Mouse (Mus musculus): ENCODE measurements around the gene Mrgprf. TPM values are rescaled to one million over a fixed set of nuclear protein-coding genes. Genes with fewer than 3 reads are reported as not detected.

Gene Mrgprf
- polyA plus RNA-seq, 1 experiment from 2014 or later = 2.3 TPM

DNA sequence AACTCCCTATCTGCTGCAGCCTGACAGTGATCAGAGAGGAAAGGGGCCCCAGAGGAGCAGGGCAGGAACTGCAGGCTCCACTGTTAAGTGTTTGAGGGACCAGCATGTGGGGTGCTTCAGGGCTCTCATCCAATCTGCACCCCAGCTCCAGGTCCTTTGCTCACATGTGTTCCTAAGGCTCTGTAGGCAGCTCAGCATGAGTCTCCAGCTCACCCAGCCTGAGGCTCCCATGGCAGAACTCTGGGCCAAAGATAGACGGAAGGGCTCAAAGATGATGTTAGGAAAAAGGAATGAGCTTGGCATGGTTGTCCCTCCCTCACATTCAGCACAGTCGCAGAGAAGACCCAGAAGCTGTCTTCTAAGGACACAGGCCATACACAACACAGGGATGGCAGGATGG lies 30.0 kb downstream of the Mrgprf start:
- H3K36me3 ChIP-seq (replicated peaks; ENCODE audit: control insufficient read depth, insufficient read depth) = no peaks in the 10 kb centered on the region

DNA sequence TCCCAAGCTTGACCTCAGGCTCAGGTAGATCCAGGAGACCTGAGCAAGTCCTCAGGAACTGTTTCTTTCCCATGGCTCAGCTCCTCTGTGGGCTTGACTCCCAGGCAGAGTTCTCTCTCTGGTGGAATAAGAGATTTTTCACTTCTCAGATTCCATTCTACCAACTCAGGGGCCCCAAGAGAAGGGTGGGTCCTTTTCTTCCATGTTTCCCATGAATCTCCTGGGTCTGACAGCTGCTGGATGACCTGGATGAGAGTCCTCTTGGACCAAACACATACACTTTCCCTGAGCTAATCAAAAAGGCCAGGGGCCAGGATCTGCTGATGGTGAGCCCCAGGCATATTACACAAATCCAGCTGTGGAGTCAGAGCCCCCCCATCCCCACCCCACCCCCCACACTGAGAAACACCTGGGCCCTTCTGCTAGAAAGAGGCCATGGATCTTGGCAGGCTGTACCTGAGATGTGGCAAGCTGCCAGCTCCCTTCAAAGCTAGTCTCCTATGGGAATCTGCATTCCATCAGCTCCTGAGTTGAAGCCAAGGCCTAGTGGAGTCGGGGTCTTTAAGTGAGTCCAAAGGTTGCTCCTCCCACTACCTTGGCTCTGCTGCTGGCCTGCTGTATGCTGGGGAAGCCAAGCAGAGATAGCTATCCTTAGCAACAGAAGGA lies 31.9 kb downstream of the Mrgprf start:
- ATAC-seq (ENCODE audit: low FRiP score) (no peak), DNase-seq (ENCODE audit: low spot score) (no peak)
- no peaks in the 10 kb centered on the region for H3K9me3 ChIP-seq (ENCODE audit: control insufficient read depth, low read length)
- no peak overlapping the region for H3K4me3 ChIP-seq (replicated peaks; ENCODE audit: low read length)
- WGBS = 54% methylated on average over 1 of the region's 1 CpGs
- H3K9ac ChIP-seq = no peak overlapping the region
- H3K4me1 ChIP-seq (replicated peaks; ENCODE audit: control insufficient read depth, insufficient read depth, low read length) = no peaks in the 10 kb centered on the region
- no peaks in the 10 kb centered on the region for H3K27me3 ChIP-seq (ENCODE audit: control insufficient read depth, insufficient read depth, low read length)
- H3K27ac ChIP-seq = no peak overlapping the region
- H3K4me2 ChIP-seq (replicated peaks) = no peak overlapping the region
- H3K36me3 ChIP-seq (replicated peaks; ENCODE audit: control insufficient read depth, insufficient read depth) = no peaks in the 10 kb centered on the region

More for the DNA sequence above, 30.0 kb downstream of the Mrgprf start:
- 82% methylated on average over 2 of the region's 2 CpGs for WGBS
- H3K9ac ChIP-seq = no peak overlapping the region
- no peak for DNase-seq (ENCODE audit: low spot score)
- no peaks in the 10 kb centered on the region for H3K4me1 ChIP-seq (replicated peaks; ENCODE audit: control insufficient read depth, insufficient read depth, low read length)
- H3K4me2 ChIP-seq (replicated peaks) = no peak overlapping the region
- no peaks in the 10 kb centered on the region for H3K9me3 ChIP-seq (ENCODE audit: control insufficient read depth, low read length)
- no peak for ATAC-seq (ENCODE audit: low FRiP score)
- no peak overlapping the region for H3K27ac ChIP-seq
- no peak overlapping the region for H3K4me3 ChIP-seq (replicated peaks; ENCODE audit: low read length)
- no peaks in the 10 kb centered on the region for H3K27me3 ChIP-seq (ENCODE audit: control insufficient read depth, insufficient read depth, low read length)

DNA sequence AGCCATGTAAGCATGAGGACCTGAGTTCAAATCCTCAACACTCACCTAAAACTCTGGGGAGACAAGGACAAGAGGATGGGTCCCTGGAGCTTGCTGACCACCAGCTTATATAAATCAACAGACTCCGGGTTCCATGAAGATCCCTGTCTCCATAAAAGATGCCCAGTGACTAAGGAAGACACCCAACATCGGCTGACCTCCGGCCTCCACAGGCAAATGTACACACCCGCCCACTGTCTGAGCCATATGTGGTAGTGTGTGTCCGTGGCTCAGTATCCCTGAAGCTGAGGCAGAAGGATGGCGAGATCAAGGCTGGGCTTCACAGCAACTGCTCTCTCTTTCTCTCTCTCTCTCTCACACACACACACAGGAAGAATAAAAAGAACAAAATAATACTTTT lies 33.3 kb downstream of the Mrgprf start:
- H3K9me3 ChIP-seq (ENCODE audit: control insufficient read depth, low read length) = no peaks in the 10 kb centered on the region
- H3K9ac ChIP-seq = no peak overlapping the region
- no peaks in the 10 kb centered on the region for H3K36me3 ChIP-seq (replicated peaks; ENCODE audit: control insufficient read depth, insufficient read depth)
- ATAC-seq (ENCODE audit: low FRiP score) (no peak), DNase-seq (ENCODE audit: low spot score) (no peak)
- 86% methylated on average over 6 of the region's 6 CpGs for WGBS
- H3K4me1 ChIP-seq (replicated peaks; ENCODE audit: control insufficient read depth, insufficient read depth, low read length) = no peaks in the 10 kb centered on the region
- H3K4me3 ChIP-seq (replicated peaks; ENCODE audit: low read length) = no peak overlapping the region
- no peak overlapping the region for H3K27ac ChIP-seq
- H3K27me3 ChIP-seq (ENCODE audit: control insufficient read depth, insufficient read depth, low read length) = no peaks in the 10 kb centered on the region
- H3K4me2 ChIP-seq (replicated peaks) = no peak overlapping the region

- no peak for DNase-seq (ENCODE audit: low spot score)
- Histone ChIP-seq H3K4me1 (replicated peaks; ENCODE audit: control insufficient read depth, insufficient read depth, low read length) (no peaks in the 10 kb centered on the region), H3K36me3 (replicated peaks; ENCODE audit: control insufficient read depth, insufficient read depth) (no peaks in the 10 kb centered on the region), H3K4me3 (replicated peaks; ENCODE audit: low read length) (no peak overlapping the region), H3K9ac (no peak overlapping the region), H3K4me2 (replicated peaks) (no peak overlapping the region), H3K27ac (no peak overlapping the region), H3K9me3 (ENCODE audit: control insufficient read depth, low read length) (no peaks in the 10 kb centered on the region), H3K27me3 (ENCODE audit: control insufficient read depth, insufficient read depth, low read length) (no peaks in the 10 kb centered on the region)
- no peak for ATAC-seq (ENCODE audit: low FRiP score)
- WGBS = 62% methylated on average over 4 of the region's 4 CpGs
Measured at GRCm38 (mm10) chr7:145334428-145335027, 33.9 kb downstream of the Mrgprf start.

DNA sequence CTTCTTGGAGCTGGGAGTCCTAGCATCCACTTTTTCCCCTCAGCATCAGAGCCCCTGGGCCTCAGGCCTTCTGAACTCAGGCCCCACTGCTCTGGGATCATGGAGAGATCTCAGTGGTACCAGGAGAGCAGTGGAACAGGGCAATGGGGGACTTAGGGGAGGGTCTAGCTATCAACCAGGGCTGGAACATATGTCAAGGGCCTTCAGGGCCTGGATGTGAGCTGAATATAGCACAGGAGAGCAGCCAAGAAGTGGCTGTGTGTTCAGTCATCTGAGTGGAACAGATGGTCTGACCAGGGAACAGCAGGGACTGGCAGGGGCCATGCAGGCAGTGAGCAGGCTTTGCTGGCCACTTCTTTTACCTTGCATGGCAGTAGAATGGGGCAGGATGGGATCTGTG lies 34.6 kb downstream of the Mrgprf start:
- H3K4me3 ChIP-seq (replicated peaks; ENCODE audit: low read length) = no peak overlapping the region
- no peak overlapping the region for H3K27ac ChIP-seq
- H3K4me1 ChIP-seq (replicated peaks; ENCODE audit: control insufficient read depth, insufficient read depth, low read length) = no peaks in the 10 kb centered on the region
- no peaks in the 10 kb centered on the region for H3K9me3 ChIP-seq (ENCODE audit: control insufficient read depth, low read length)
- H3K9ac ChIP-seq = no peak overlapping the region
- no peaks in the 10 kb centered on the region for H3K27me3 ChIP-seq (ENCODE audit: control insufficient read depth, insufficient read depth, low read length)
- H3K4me2 ChIP-seq (replicated peaks) = no peak overlapping the region
- ATAC-seq (ENCODE audit: low FRiP score) (peak; percentile 64; the same call in 1 of the 2 replicates), DNase-seq (ENCODE audit: low spot score) (no peak)
- H3K36me3 ChIP-seq (replicated peaks; ENCODE audit: control insufficient read depth, insufficient read depth) = no peaks in the 10 kb centered on the region

DNA sequence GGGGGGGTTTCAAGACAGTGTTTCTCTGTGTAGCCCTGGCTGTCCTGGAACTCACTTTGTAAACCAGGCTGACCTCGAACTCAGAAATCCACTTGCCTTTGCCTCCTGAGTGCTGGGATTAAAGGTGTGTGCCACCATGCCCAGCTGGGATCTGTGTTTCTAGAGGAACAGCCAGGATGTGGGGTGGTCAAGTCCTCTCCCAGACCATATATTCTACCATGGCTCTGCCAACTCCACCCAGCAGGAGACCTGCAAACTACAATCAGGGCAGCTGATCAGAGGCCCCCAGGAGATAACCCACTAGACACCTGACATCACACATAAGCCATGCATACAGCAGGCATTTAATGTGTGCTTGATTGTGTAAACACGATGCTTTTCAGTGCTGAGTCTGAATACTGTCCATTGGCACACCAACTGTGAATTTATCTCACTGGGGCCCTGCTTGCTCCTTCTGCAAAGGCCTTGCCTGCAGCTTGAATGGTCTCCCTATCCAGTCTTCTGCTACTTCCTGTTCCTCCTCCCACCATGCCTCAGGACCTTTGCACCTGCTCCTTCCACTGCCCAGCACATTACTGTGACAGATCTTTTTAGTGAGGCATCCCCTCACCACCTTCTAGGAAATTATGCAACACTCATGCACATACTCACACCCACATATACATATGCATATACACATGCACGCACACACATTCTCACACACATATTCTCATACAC lies 35.1 kb downstream of the Mrgprf start:
- ATAC-seq (ENCODE audit: low FRiP score) = no peak
- Histone ChIP-seq H3K4me3 (replicated peaks; ENCODE audit: low read length) (no peak overlapping the region), H3K27me3 (ENCODE audit: control insufficient read depth, insufficient read depth, low read length) (no peaks in the 10 kb centered on the region), H3K9ac (no peak overlapping the region), H3K4me1 (replicated peaks; ENCODE audit: control insufficient read depth, insufficient read depth, low read length) (no peaks in the 10 kb centered on the region), H3K9me3 (ENCODE audit: control insufficient read depth, low read length) (no peaks in the 10 kb centered on the region), H3K27ac (no peak overlapping the region), H3K36me3 (replicated peaks; ENCODE audit: control insufficient read depth, insufficient read depth) (no peaks in the 10 kb centered on the region), H3K4me2 (replicated peaks) (no peak overlapping the region)
- DNase-seq (ENCODE audit: low spot score) = no peak
- 90% methylated on average over 3 of the region's 3 CpGs for WGBS

DNA sequence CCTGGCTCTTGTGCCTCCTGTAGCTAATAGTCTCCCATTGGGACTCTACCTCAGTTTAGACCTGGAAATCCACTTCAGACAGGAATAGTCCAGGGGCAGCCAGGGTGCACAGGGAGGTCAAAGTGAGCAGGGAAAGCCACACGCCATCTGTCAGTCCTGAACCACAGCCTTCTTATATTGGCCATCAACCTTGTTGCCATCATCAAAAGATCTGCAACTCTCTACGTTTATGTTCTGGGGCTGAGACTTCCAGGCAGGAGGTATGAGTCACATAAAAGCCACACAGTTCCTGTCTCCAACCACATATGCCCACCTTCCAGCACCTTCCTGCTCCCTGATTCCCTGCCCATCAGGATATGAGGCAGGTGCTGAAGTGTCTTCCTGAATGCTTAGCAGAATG lies 37.3 kb downstream of the Mrgprf start:
- H3K36me3 ChIP-seq (replicated peaks; ENCODE audit: control insufficient read depth, insufficient read depth) = no peaks in the 10 kb centered on the region
- WGBS = 91% methylated on average over 2 of the region's 2 CpGs
- H3K27ac ChIP-seq = no peak overlapping the region

DNA sequence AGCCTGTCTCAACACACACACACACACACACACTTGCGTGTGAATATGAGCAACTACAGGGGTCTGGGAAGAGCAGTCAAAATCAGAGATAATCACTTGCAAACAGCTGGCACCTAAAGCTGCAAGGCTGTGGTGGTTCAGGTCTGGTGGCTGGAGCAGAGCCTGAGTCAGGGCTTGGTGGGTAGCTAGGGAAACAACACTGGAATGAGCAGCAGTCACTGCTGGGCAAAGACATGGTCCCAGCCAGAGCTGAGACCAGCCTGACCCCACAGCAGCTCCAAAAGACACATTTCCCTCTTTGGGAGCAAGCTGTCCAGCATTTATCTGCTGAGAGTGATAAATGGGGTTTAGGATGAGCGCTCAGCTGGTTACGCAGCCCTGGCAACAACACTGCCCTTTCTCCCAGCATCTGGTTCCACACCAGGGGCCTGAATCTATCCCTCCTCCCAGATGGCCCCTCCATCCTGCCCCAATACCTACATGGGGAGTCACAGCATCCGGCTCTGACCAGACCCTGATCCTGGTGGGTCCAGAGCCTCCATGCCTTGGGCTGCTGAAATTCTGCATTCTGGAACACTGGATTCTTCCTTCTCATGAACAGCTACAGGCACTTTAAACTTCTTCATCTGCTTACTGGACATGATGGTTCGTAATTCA lies 39.7 kb downstream of the Mrgprf start:
- Histone ChIP-seq H3K9me3 (ENCODE audit: control insufficient read depth, low read length) (no peaks in the 10 kb centered on the region), H3K27me3 (ENCODE audit: control insufficient read depth, insufficient read depth, low read length) (no peaks in the 10 kb centered on the region), H3K36me3 (replicated peaks; ENCODE audit: control insufficient read depth, insufficient read depth) (no peaks in the 10 kb centered on the region), H3K4me2 (replicated peaks) (no peak overlapping the region), H3K9ac (no peak overlapping the region), H3K4me1 (replicated peaks; ENCODE audit: control insufficient read depth, insufficient read depth, low read length) (no peaks in the 10 kb centered on the region), H3K4me3 (replicated peaks; ENCODE audit: low read length) (no peak overlapping the region), H3K27ac (no peak overlapping the region)
- ATAC-seq (ENCODE audit: low FRiP score) = no peak
- DNase-seq (ENCODE audit: low spot score) = no peak
- 72% methylated on average over 5 of the region's 5 CpGs for WGBS

More for the DNA sequence above, 37.3 kb downstream of the Mrgprf start:
- DNase-seq (ENCODE audit: low spot score) (no peak), ATAC-seq (ENCODE audit: low FRiP score) (no peak)
- H3K27me3 ChIP-seq (ENCODE audit: control insufficient read depth, insufficient read depth, low read length) = no peaks in the 10 kb centered on the region
- no peak overlapping the region for H3K9ac ChIP-seq
- H3K4me1 ChIP-seq (replicated peaks; ENCODE audit: control insufficient read depth, insufficient read depth, low read length) = no peaks in the 10 kb centered on the region
- H3K4me2 ChIP-seq (replicated peaks) = no peak overlapping the region
- H3K4me3 ChIP-seq (replicated peaks; ENCODE audit: low read length) = no peak overlapping the region
- no peaks in the 10 kb centered on the region for H3K9me3 ChIP-seq (ENCODE audit: control insufficient read depth, low read length)
